Mouse (Mus musculus) thymus, adult 2 months (tissue): ENCODE results near the gene Dntt. TPM values are rescaled to one million over a fixed set of nuclear protein-coding genes. Genes with fewer than 3 reads are reported as not detected.

ENCODE experiments used
- DNase-seq: peaks from one replicate; pipeline ENCODE4 v3.0.0; 2021
- H3K27ac ChIP-seq: fragments of 200-500 bp; 2 replicates; pipeline ENCODE4 v1.5.1; 2012; ENCODE audit warnings: low read length, control low read depth; ENCODE audit not compliant: control insufficient read depth, insufficient read depth
- H3K27me3 ChIP-seq: fragments of 200-500 bp; 2 replicates; pipeline ENCODE4 v1.6.1; 2012; ENCODE audit warnings: mild to moderate bottlenecking, low read length, moderate library complexity, mixed read lengths; ENCODE audit not compliant: control insufficient read depth, insufficient read depth
- H3K36me3 ChIP-seq: fragments of 200-500 bp; 2 replicates; pipeline ENCODE4 v1.6.1; 2012; ENCODE audit warnings: mild to moderate bottlenecking, low read length, moderate library complexity; ENCODE audit not compliant: control insufficient read depth, insufficient read depth
- H3K4me1 ChIP-seq: fragments of 200-500 bp; replicated peaks from 2 replicates; pipeline ENCODE4 v1.6.1; 2012; ENCODE audit warnings: low read length; ENCODE audit not compliant: control insufficient read depth, insufficient read depth
- H3K4me3 ChIP-seq: fragments of 200-500 bp; 2 replicates; pipeline ENCODE4 v1.5.1; 2012; ENCODE audit warnings: mild to moderate bottlenecking, low read length, control low read depth, moderate library complexity; ENCODE audit not compliant: control insufficient read depth, insufficient read depth
- CTCF ChIP-seq: fragments of 200-500 bp; IDR thresholded peaks from 2 replicates; pipeline ENCODE4 v1.5.1; 2012; ENCODE audit warnings: mild to moderate bottlenecking, control low read depth, low read length, moderate library complexity, borderline replicate concordance; ENCODE audit not compliant: control insufficient read depth, poor library complexity, insufficient read depth; ENCODE audit errors: extremely low read depth
- POLR2A ChIP-seq: fragments of 200-500 bp; IDR thresholded peaks from 2 replicates; pipeline ENCODE4 v1.6.1; 2012; ENCODE audit warnings: mild to moderate bottlenecking, low read length, control low read depth, moderate library complexity; ENCODE audit not compliant: control insufficient read depth, poor library complexity, insufficient read depth; ENCODE audit errors: extremely low read depth
- WGBS: fragments of 180-500 bp; shearing (Covaris S2); methylation state at CpG from one replicate; pipeline ENCODE4 v1.1.7; 2018; 5-methylcytosine and 5-hydroxymethylcytosine counted together
- polyA plus RNA-seq: library from polyadenylated mRNA; depleted of rRNA; stranded (reverse); fragments of >200 nt; gene quantifications from 2 replicates; pipeline ENCODE4 v1.2.3, GENCODE M21; 2012

Gene Dntt
- polyA plus RNA-seq, 1 experiment = 401 TPM

- no peak for DNase-seq
- no peak overlapping the region for H3K4me3 ChIP-seq
- H3K4me1 ChIP-seq = peaks cover 4% of the 10 kb centered on the region; the same call in 1 of the 2 replicates
- no peaks in the 10 kb centered on the region for H3K27me3 ChIP-seq
- no peak for TF ChIP-seq CTCF
- TF ChIP-seq POLR2A = no peak
- no peaks in the 10 kb centered on the region for H3K36me3 ChIP-seq
- H3K27ac ChIP-seq = no peak overlapping the region
- 91% methylated on average over 7 of the region's 7 CpGs for WGBS
These were observed 37.4 kb upstream of the Dntt start for GRCm38 (mm10) chr19:40991626-40992025.

GRCm38 (mm10) chr19:40992096-40992495 lies 37.0 kb upstream of the Dntt start:
- TF ChIP-seq POLR2A (no peak), CTCF (no peak)
- DNase-seq = no peak
- no peak overlapping the region for H3K4me3 ChIP-seq
- H3K36me3 ChIP-seq = no peaks in the 10 kb centered on the region
- H3K4me1 ChIP-seq = peaks cover 4% of the 10 kb centered on the region; the same call in 1 of the 2 replicates
- WGBS = 94% methylated on average over 11 of the region's 11 CpGs
- no peaks in the 10 kb centered on the region for H3K27me3 ChIP-seq
- H3K27ac ChIP-seq = no peak overlapping the region

GRCm38 (mm10) chr19:40992517-40993044 lies 36.5 kb upstream of the Dntt start:
- Histone ChIP-seq H3K27me3 (no peaks in the 10 kb centered on the region), H3K4me1 (peaks cover 4% of the 10 kb centered on the region; the same call in 1 of the 2 replicates), H3K27ac (no peak overlapping the region), H3K36me3 (no peaks in the 10 kb centered on the region), H3K4me3 (no peak overlapping the region)
- DNase-seq = no peak
- 91% methylated on average over 8 of the region's 8 CpGs for WGBS
- TF ChIP-seq POLR2A (no peak), CTCF (no peak)

- Histone ChIP-seq H3K4me3 (no peak overlapping the region), H3K27ac (peak overlapping the region; percentile 66; the same call in 1 of the 2 replicates)
- no peak for DNase-seq
These were observed 35.7 kb upstream of the Dntt start for GRCm38 (mm10) chr19:40993356-40993755.

GRCm38 (mm10) chr19:40994057-40994585 lies 35.0 kb upstream of the Dntt start, which contains the start of gene Blnk:
Blnk (minus strand) TSS chr19:40994535.
- peak within 1 kb of the TSS; percentile 66; the same call in 1 of the 2 replicates for H3K27ac ChIP-seq
- no peaks in the 10 kb centered on the region for H3K27me3 ChIP-seq
- TF ChIP-seq POLR2A (no peak), CTCF (no peak)
- 7% methylated on average over 8 of the region's 8 CpGs for WGBS
- no peaks in the 10 kb centered on the region for H3K36me3 ChIP-seq
- H3K4me1 ChIP-seq = peaks cover 4% of the 10 kb centered on the region; the same call in 1 of the 2 replicates
- peak; percentile 26 for DNase-seq
- H3K4me3 ChIP-seq = no peak within 1 kb of the TSS

More at GRCm38 (mm10) chr19:40993356-40993755, 35.7 kb upstream of the Dntt start:
- WGBS = 93% methylated on average over 5 of the region's 5 CpGs
- H3K4me1 ChIP-seq = peaks cover 4% of the 10 kb centered on the region; the same call in 1 of the 2 replicates
- H3K27me3 ChIP-seq = no peaks in the 10 kb centered on the region
- H3K36me3 ChIP-seq = no peaks in the 10 kb centered on the region
- TF ChIP-seq POLR2A = no peak
- no peak for TF ChIP-seq CTCF

GRCm38 (mm10) chr19:40994911-40995310 lies 34.2 kb upstream of the Dntt start:
- 66% methylated on average over 7 of the region's 7 CpGs for WGBS
- no peak for TF ChIP-seq CTCF
- TF ChIP-seq POLR2A = no peak
- DNase-seq = no peak
- H3K27ac ChIP-seq = no peak overlapping the region
- peaks cover 4% of the 10 kb centered on the region for H3K4me1 ChIP-seq
- no peaks in the 10 kb centered on the region for H3K36me3 ChIP-seq
- H3K27me3 ChIP-seq = no peaks in the 10 kb centered on the region
- no peak overlapping the region for H3K4me3 ChIP-seq
